Mouse (Mus musculus): ENCODE measurements around the gene Sema3g.

DNA sequence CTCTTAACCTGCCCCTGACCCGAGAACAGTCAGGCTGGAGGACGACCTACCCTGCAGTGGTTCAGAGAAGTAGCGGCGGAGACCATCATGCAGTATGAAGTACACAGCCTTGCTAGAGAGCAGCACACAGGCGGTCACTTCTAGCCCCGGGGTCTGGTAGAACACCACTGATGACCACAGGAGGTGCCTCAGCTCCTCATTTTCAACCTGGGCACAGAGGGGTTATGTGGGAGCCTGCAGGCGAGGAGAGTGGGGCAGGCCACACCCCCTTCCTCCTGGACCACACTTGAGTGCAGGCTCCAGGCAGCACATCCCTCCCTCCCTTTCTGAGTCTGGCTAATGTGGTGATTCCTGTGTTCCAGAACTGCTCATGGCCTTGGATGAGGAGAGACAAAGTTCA lies 44.1 kb upstream of the Sema3g start:
- no peak for TF ChIP-seq POLR2A (IDR thresholded peaks at IDR 0.05; ENCODE audit: low read depth, low read length)
- no peak for TF ChIP-seq CTCF (IDR thresholded peaks at IDR 0.05; ENCODE audit: extremely low read depth, insufficient read length, insufficient replicate concordance, low read depth, low read length)

All from small intestine, adult 2 months (tissue).